Mouse (Mus musculus) neural tube, embryonic 15.5 days (tissue): ENCODE results near the gene Ifi204. TPM values are rescaled to one million over a fixed set of nuclear protein-coding genes. Genes with fewer than 3 reads are reported as not detected.
"Not testable (repeated sequence)": the region's sequence is repeated elsewhere in the genome, so short reads cannot be mapped to it uniquely, and the experiment has no call there.

Experiments
- ATAC-seq: fragments of 200-750 bp; cut with Nextera tagmentation; 2 replicates; pipeline ENCODE4 v1.8.0; 2017; ENCODE audit warnings: mild to moderate bottlenecking, moderate TSS enrichment, moderate library complexity; ENCODE audit not compliant: low FRiP score
- H3K27ac ChIP-seq: fragments of 300-500 bp; sonication (generic); replicated peaks from 2 replicates; pipeline ENCODE4 v1.5.1; 2015; ENCODE audit warnings: mild to moderate bottlenecking, inconsistent platforms
- H3K27me3 ChIP-seq: fragments of 300-500 bp; sonication (generic); replicated peaks from 2 replicates; pipeline ENCODE4 v1.6.1; 2015; ENCODE audit warnings: inconsistent platforms
- H3K36me3 ChIP-seq: fragments of 300-500 bp; sonication (generic); 2 replicates; pipeline ENCODE4 v1.6.1; 2015; ENCODE audit warnings: inconsistent platforms
- H3K4me1 ChIP-seq: fragments of 300-500 bp; sonication (generic); 2 replicates; pipeline ENCODE4 v1.6.1; 2015; ENCODE audit warnings: inconsistent platforms
- H3K4me2 ChIP-seq: fragments of 300-500 bp; sonication (generic); 2 replicates; pipeline ENCODE4 v1.6.1; 2015; ENCODE audit warnings: inconsistent platforms, mild to moderate bottlenecking, moderate library complexity
- H3K4me3 ChIP-seq: fragments of 300-500 bp; sonication (generic); replicated peaks from 2 replicates; pipeline ENCODE4 v1.5.1; 2015; ENCODE audit warnings: mild to moderate bottlenecking, inconsistent platforms
- H3K9ac ChIP-seq: fragments of 300-500 bp; sonication (generic); replicated peaks from 2 replicates; pipeline ENCODE4 v1.6.1; 2015; ENCODE audit warnings: mild to moderate bottlenecking, inconsistent platforms
- H3K9me3 ChIP-seq: fragments of 300-500 bp; sonication (generic); replicated peaks from 2 replicates; pipeline ENCODE4 v1.6.1; 2016; ENCODE audit warnings: inconsistent platforms
- WGBS: fragments of 180-500 bp; shearing (Covaris S2); methylation state at CpG from one replicate; pipeline ENCODE4 v1.1.7; 2015; ENCODE audit warnings: mixed read lengths; 5-methylcytosine and 5-hydroxymethylcytosine counted together
- polyA plus RNA-seq: library from polyadenylated mRNA; unstranded; fragments of >200 nt; fragmentation: Nextera tagmentation; extraction: Ambion mirVana; gene quantifications from 2 replicates; pipeline ENCODE4 v1.2.1, GENCODE M21; 2015

Gene Ifi204
- 1.3 and 7.2 TPM in 2 replicates for polyA plus RNA-seq

DNA sequence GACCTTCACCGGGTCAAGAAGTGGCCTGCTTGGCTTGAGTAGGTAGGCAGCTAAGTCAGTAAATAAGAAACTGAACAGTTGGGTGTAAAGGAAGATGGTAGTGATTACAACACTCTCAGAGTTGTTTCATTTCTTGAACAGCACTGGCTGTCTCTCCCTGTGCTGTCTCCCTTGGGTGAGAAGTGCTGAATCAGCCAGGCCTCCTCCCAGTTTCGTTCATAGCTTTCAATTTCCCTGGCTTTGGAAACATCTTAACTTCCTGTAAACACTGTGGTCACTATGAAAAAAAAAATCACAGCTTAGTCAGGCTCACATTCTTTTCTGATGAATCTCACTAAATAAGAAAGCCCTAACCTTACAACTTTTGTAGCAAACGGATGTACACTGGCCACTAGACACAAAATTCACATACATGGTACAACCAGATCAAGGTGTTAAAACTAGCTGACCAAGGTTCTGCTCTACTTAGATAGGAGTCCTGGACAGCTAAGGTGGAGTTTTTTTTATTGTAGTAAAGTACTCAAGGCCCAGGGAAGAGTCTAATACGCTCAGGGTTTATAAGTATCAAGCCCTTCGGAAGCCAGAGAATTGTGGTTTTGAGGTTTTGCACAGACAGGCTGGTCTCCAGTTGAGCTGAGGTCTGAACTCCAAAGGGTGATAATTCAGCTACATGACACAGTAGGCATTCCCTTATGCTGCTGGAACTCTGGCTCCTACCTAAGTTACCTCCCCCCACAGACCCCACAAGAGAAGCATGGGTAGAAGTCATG lies at the start of gene Ifi204:
Gene Ifi204, minus strand, starts transcription at position 96 of the 770 bp plus-strand sequence.
- H3K27me3 ChIP-seq, H3K4me1 ChIP-seq, H3K9ac ChIP-seq, H3K4me3 ChIP-seq, ATAC-seq, H3K27ac ChIP-seq, H3K9me3 ChIP-seq, H3K36me3 ChIP-seq, H3K4me2 ChIP-seq: not testable (repeated sequence)
- WGBS: 89% methylated on average over 5 of the region's 5 CpGs

- H3K4me3 ChIP-seq, H3K9ac ChIP-seq, ATAC-seq, H3K27ac ChIP-seq, H3K4me2 ChIP-seq, H3K4me1 ChIP-seq, H3K9me3 ChIP-seq, H3K27me3 ChIP-seq, H3K36me3 ChIP-seq: not testable (repeated sequence)
- WGBS: 83% methylated on average over 2 of the region's 2 CpGs
Observed at GRCm38 (mm10) chr1:173809294-173809693, 42.6 kb upstream of the Ifi204 start.

DNA sequence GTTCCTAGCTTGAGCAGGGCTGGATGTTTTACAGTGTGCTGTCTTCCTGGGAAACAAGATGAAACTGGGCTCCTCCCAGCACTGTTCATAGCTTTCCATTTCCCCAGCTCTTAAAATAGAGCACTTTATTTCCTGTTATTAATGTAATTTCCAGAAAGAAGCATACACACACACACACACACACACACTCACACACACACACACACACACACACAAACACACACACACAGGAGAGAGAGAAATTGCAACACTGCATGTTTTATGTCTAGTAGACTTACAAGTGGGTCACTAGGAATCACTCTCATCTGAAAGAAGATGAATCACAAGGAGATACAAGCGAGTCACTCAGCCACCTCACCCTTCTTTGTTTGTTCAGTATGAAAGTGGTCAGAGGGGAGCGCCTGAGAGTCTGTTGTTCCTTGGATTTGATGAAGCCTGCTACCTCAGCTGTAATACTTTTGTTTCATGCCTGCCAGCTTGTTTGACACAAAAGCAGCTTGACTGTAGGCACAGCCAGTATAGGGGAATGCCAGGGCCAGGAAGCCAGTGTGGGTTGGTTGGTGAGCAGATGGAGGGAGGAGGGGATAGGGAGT lies 36.0 kb upstream of the Ifi204 start:
- H3K9me3 ChIP-seq, H3K4me2 ChIP-seq, H3K36me3 ChIP-seq, H3K4me1 ChIP-seq, H3K27me3 ChIP-seq, H3K9ac ChIP-seq, H3K4me3 ChIP-seq, H3K27ac ChIP-seq: not testable (repeated sequence)
- ATAC-seq: peak; percentile 31; the same call in 1 of the 2 replicates
- WGBS: 62% methylated on average over 2 of the region's 2 CpGs

- not testable (repeated sequence) for H3K36me3 ChIP-seq, H3K9me3 ChIP-seq, H3K27me3 ChIP-seq, H3K27ac ChIP-seq, H3K4me2 ChIP-seq, H3K9ac ChIP-seq, H3K4me3 ChIP-seq, H3K4me1 ChIP-seq, ATAC-seq
- 69% methylated on average over 3 of the region's 3 CpGs for WGBS
Observed at GRCm38 (mm10) chr1:173802207-173802606, 35.5 kb upstream of the Ifi204 start.

GRCm38 (mm10) chr1:173801791-173802190 lies 35.0 kb upstream of the Ifi204 start:
- not testable (repeated sequence) for ATAC-seq, H3K27me3 ChIP-seq, H3K36me3 ChIP-seq, H3K4me1 ChIP-seq, H3K9me3 ChIP-seq, H3K4me3 ChIP-seq, H3K27ac ChIP-seq, H3K4me2 ChIP-seq, H3K9ac ChIP-seq
- 91% methylated on average over 2 of the region's 2 CpGs for WGBS

DNA sequence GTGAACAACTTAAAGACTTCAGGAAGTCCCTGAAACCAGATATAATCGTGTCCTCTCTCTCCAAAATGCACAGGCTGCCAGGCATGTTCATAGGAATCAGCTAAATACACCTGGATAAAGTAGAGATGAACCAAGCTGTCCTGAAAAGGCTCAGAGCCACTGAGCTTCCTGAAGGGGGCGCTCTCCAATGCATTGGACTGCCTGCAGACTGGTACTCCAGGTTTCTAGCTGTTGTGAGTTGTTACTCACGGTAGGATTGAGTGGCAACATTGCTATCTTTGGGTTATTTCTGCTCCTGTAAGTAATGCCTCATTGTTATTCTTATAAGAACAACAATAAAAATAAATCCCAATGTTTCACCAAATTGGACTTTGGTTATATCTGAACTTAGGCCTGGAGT lies 6.7 kb upstream of the Ifi204 start:
- H3K4me1 ChIP-seq, H3K27ac ChIP-seq, H3K27me3 ChIP-seq, H3K9me3 ChIP-seq, H3K9ac ChIP-seq, H3K4me2 ChIP-seq, H3K36me3 ChIP-seq, ATAC-seq, H3K4me3 ChIP-seq: not testable (repeated sequence)
- 72% methylated on average over 3 of the region's 3 CpGs for WGBS

GRCm38 (mm10) chr1:173760032-173760431 lies 6.7 kb downstream of the Ifi204 start:
- WGBS: 97% methylated on average over 5 of the region's 5 CpGs
- not testable (repeated sequence) for H3K4me3 ChIP-seq, H3K9ac ChIP-seq, H3K27me3 ChIP-seq, H3K27ac ChIP-seq, H3K9me3 ChIP-seq, H3K4me1 ChIP-seq, ATAC-seq, H3K36me3 ChIP-seq, H3K4me2 ChIP-seq

- WGBS: 71% methylated on average over 1 of the region's 1 CpGs
- no peak for ATAC-seq
Observed at GRCm38 (mm10) chr1:173742262-173742661, 24.5 kb downstream of the Ifi204 start.

GRCm38 (mm10) chr1:173741656-173742055 lies 25.1 kb downstream of the Ifi204 start, which contains the start of gene Ifi207:
TSS of gene Ifi207 (minus strand) at chr1:173741747.
- Histone ChIP-seq H3K36me3 (no peaks in the 10 kb centered on the region), H3K27me3 (no peaks in the 10 kb centered on the region), H3K9me3 (no peaks in the 10 kb centered on the region), H3K4me3 (no peak within 1 kb of the TSS), H3K4me2 (no peak within 1 kb of the TSS), H3K27ac (no peak within 1 kb of the TSS), H3K9ac (no peak within 1 kb of the TSS), H3K4me1 (no peaks in the 10 kb centered on the region)
- WGBS: 81% methylated on average over 4 of the region's 4 CpGs
- no peak for ATAC-seq

More at GRCm38 (mm10) chr1:173742262-173742661, 24.5 kb downstream of the Ifi204 start:
- no peak overlapping the region for H3K4me3 ChIP-seq
- no peak overlapping the region for H3K4me2 ChIP-seq
- H3K9ac ChIP-seq: no peak overlapping the region
- no peaks in the 10 kb centered on the region for H3K4me1 ChIP-seq
- no peaks in the 10 kb centered on the region for H3K27me3 ChIP-seq
- H3K36me3 ChIP-seq: no peaks in the 10 kb centered on the region
- no peak overlapping the region for H3K27ac ChIP-seq
- H3K9me3 ChIP-seq: no peaks in the 10 kb centered on the region

DNA sequence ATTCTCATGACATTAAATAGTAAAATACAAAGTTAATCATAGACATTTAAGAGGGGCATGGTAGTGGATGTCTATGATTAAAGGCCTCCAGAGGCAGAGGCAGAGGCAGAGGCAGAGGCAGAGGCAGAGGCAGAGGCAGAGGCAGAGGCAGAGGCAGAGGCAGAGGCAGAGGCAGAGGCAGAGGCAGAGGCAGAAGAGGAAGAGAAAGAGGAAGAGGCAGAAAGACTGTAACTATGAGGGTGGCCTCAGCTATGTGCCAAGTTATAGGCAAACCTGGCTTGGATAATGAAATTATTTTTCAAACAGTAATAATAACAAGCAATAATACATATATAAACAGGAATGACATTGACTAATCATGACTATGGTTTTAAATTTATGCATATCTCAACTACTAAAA lies 26.2 kb downstream of the Ifi204 start:
- Histone ChIP-seq H3K4me2 (no peak overlapping the region), H3K36me3 (no peaks in the 10 kb centered on the region), H3K9ac (no peak overlapping the region), H3K4me3 (no peak overlapping the region), H3K27me3 (no peaks in the 10 kb centered on the region), H3K4me1 (no peaks in the 10 kb centered on the region), H3K9me3 (no peaks in the 10 kb centered on the region), H3K27ac (no peak overlapping the region)
- ATAC-seq: no peak

DNA sequence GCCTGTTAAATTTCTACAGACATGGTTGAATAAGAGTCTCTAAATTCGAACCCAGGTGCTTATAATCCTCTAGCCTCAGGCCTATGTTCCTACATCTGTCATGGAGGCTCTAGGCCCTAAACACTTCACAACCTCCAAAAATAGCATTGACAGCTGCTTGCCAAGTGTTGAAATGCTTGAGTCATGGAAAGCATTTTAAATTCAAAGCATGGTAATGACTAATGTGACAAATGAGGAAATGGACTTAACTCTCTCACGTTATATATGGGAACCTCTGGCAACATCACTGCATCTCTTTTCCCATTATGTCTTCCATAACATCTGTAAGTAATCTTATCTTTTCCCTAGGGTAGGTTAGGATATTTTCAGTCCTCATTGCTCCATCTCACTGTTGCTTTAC lies 29.8 kb downstream of the Ifi204 start:
- Histone ChIP-seq H3K9ac (no peak overlapping the region), H3K4me3 (no peak overlapping the region), H3K36me3 (no peaks in the 10 kb centered on the region), H3K4me1 (no peaks in the 10 kb centered on the region), H3K9me3 (no peaks in the 10 kb centered on the region), H3K4me2 (no peak overlapping the region), H3K27me3 (no peaks in the 10 kb centered on the region), H3K27ac (no peak overlapping the region)
- 63% methylated on average over 2 of the region's 2 CpGs for WGBS
- ATAC-seq: no peak

DNA sequence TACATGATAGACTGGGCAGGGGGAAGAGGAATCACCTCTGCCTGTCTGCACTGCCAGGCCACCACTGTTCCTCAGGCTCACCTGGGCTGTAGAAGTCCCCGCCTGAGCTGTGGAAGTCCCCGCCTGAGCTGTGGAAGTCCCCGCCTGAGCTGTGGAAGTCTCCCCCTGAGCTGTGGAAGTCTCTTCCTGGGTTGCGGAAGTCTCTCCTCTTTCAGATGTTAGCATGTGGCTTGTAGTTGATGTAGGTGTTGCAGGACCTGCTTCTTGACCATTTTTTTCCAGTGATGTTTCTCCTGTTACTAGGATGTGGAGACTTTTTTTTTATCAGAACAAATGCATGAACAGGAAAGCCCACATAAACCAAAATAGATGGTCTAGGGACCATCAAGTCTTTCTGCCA lies 31.7 kb downstream of the Ifi204 start:
- not testable (repeated sequence) for H3K4me1 ChIP-seq, H3K4me3 ChIP-seq, H3K36me3 ChIP-seq, ATAC-seq, H3K9me3 ChIP-seq, H3K27me3 ChIP-seq, H3K4me2 ChIP-seq, H3K27ac ChIP-seq, H3K9ac ChIP-seq
- WGBS: 94% methylated on average over 4 of the region's 4 CpGs
